Mouse (Mus musculus) activated CD4-positive, CD25-positive, alpha-beta regulatory T cell, adult 4 months (primary cell): Measurements from ENCODE around the gene Btnl2. TPM values are rescaled to one million over a fixed set of nuclear protein-coding genes. Genes with fewer than 3 reads are reported as not detected.

Experiments
- ATAC-seq: one replicate; pipeline ENCODE4 v1.8.0; 2017
- polyA plus RNA-seq, 2 experiments: library from polyadenylated mRNA; unstranded; fragments of 100-300 nt; shearing (Covaris generic); gene quantifications; one replicate each; pipeline ENCODE4 v1.2.1; 2017

Btnl2 gene
- polyA plus RNA-seq, 2 experiments from 2014 or later: 0.17 to 0.42 TPM

DNA sequence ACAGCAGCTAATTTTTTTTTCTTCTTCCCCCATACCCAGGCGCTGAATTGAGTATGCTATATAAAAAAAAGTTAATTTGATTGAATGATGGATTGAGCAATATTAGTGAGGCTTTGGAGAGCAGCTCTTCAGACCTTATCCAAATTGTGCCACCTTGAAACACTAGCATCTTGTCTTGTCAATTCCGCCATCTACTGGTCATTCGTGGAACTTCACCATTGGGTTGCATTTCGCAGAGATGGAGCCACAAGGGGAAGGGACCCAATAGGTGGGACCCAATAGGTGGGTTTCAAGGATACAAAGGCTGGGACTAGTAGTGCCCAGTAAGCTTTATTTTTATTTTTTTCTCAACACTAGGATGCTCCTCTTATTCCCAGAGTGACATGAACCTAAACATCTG lies 5.2 kb upstream of the Btnl2 start:
- no peak for ATAC-seq

DNA sequence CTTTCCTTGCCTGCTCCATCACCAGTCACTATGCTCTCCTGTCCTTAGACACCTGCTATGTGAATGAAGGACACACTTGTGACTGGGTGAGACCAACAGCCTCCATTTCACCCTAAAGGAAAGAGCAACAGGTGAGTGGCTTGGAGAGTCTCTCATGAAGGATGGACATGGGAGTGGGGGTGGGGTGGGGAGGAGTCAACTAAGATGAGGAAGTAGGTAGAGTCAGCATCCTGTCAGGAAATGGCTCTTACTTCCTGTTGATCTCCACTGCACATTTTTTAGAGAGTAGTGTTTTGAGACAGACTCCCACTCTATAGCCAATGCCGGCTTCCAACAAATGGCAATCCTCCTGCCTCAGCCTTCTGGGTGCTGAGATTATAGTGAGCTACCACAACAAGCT lies 318 bp downstream of the Btnl2 start:
- ATAC-seq: peak; percentile 88

DNA sequence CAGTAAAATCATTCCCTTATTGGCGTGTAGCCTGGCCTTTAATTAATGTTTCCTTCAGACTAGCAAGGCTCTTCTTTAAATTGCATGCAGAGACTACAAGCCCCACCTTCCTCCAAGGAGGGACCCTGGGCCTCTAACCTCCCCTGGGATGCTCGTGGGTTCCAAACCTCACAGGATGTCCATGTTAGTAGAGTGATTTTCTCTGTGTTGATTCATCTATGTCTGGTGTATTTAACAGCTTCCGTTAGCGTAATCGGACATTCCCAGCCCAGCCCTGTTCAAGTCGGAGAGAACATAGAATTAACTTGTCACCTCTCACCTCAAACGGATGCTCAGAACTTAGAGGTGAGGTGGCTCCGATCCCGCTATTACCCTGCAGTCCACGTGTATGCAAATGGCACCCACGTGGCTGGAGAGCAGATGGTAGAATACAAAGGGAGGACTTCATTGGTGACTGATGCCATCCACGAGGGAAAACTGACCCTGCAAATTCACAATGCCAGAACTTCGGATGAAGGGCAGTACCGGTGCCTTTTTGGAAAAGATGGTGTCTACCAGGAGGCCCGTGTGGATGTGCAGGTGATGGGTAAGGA lies 8.4 kb downstream of the Btnl2 start:
- no peak for ATAC-seq

DNA sequence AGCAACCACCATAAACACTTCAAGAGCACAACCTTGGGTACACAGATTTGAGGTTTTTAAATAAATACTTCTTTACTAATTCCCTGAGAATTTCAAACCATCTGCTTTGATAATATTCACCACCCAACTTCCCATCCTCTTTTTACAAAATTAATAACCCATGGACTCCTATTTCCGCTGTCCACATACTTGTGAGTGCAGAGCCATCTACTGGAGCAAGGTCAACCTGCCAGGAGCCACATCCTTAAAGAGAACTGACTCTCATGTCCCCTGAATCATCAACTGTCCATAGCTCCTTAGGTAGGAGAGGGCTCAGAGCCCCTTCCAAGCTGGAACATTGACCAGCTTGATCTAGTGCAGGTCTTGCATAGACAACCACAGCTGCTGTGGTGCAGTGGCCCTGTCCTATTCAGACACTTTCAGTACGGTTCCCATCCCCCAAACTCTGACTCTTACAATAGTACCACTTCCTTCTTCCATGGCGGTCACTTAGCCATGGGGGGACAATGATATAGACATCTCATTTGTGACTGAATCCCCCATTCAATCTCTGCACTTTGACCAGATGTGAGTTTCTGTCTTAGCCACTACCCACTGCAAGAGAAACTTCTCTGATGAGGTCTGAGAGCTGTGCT lies 9.2 kb downstream of the Btnl2 start:
- no peak for ATAC-seq

DNA sequence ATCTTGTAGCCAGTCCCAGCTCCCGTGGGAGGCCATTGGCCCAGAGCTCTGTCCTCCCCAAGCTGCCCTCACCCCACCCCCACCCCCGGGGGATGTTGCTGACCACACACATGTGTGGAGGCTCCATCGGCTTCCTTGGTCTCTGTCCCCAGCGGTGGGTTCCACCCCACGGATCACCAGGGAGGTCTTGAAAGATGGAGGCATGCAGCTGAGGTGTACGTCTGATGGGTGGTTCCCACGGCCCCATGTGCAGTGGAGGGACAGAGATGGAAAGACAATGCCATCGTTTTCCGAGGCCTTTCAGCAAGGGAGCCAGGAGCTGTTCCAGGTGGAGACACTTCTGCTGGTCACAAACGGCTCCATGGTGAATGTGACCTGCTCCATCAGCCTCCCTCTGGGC lies 10.4 kb downstream of the Btnl2 start:
- ATAC-seq: no peak

DNA sequence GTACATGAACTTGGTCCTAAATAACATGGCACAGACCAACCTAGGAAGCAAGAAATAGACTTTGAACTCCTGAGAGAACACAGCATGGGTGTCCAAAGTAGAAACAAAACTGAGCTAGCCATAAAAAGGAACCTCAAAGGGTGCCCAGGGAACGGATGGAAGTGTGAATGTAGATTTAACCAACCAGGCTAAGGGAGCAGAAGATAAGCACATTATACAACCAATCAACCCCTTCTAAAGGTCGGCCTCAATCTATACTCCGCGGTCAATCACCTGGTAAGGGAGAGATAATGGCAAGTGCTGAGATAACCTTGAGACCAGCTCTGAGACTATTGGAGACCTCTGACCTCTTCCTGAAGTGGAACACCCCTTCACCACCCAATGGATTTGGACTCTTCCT lies 15.9 kb downstream of the Btnl2 start:
- ATAC-seq: no peak

DNA sequence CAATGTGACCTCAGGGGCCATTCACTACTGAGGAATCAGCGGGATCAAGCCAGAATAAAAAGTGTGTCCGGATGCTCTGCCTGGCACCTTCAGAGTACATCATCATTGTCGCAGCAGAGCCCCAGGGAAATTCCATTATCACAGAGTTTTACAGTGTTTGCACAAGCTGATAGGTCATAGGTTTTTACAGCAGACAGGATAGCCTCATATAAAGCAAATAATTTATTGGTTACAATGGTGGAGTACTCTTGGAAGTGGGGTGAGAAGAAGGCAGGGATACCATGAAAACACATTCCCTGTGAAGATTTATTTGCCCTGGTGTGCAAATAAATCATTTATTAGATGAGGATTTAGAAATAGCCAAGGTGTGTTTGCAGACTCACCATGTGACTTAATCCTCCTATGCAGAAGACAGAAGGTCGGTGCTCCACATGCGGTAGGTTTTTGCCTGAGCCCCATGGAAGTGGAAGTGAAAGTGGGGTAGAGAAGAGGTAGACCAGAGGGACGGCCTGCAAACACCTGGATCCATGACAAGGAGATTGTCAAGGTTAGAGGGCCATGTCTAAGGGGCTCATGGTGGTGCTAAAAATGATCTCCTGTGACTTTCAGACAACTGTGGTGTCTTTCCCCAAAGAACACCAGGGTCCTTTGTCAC lies 18.6 kb downstream of the Btnl2 start:
- ATAC-seq: no peak

DNA sequence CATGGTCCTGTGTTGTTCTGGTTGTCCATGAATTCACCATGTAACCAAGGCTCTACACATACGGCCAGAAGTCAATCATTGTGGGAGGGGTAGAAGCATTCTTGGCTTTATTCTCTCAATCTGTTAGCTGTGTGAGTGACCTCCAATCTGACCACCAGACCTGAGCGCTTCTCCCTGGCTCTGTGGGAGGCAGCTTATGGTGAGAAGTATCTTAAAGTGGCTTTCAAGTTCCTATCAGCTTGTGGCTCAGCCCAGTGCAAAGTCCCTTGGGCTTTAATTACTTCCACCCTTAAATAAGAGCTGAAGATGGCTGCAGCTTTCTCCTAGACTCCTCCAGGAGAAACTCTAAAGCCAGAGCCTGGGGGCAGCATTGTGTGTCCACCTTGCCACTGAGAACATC lies 22.2 kb downstream of the Btnl2 start, which contains the start of gene Btnl1:
Gene Btnl1, plus strand, starts transcription at position 286 of the 400 bp plus-strand sequence.
- ATAC-seq: no peak

DNA sequence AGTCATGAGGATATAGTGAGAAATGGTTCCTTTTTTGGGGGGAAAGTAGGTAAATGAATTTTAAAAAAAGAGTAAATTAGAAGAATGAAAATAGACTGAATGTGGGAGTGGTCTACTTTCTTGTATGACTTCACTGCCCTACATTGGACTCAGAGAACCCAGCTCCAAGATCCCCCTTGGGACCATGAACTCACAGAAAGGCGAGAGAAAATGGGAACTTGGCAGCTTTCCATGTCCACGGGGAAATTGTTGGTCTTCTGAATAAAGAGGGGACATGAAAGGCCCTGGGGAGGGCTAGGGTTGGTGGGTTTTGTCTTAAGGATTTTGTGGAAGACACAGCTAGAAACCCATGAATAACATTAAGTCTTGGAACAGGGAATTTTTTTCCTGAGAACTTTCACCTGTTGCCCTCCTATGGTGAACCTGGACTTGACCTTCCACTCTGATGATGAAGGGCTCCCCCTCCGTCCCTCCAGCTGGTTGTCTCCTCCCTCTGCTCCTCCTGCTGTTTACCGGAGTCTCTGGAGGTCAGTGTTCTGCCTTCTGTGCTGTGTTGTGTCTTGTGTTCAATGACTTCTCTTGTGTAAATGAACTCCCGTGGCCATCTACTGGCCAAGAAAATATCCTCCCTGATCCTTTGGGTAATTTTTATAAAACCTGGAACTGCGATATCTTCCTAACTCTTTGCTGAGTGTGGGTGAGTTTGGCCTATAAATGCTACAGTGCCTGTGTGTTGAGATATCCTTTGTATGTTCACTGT lies 23.0 kb downstream of the Btnl2 start:
- ATAC-seq: no peak

DNA sequence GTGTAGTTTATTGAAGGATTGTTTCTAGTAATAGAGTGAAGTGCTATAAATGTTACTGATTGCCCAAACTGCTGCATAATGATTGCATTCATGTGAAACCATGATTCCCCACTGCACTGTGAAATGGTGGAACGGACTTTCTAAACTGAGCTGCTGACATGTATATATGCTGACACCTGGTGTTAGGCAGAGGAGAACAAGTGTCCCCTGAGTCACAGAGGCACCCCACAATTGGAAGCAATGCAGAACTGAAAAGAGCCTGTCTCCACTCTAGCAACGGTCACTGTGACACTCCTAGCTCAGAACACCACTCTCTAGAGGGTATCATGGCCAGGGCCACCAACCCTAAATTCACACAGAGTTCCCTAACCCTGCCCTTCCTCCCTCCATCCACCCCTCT lies 24.1 kb downstream of the Btnl2 start:
- ATAC-seq: no peak

DNA sequence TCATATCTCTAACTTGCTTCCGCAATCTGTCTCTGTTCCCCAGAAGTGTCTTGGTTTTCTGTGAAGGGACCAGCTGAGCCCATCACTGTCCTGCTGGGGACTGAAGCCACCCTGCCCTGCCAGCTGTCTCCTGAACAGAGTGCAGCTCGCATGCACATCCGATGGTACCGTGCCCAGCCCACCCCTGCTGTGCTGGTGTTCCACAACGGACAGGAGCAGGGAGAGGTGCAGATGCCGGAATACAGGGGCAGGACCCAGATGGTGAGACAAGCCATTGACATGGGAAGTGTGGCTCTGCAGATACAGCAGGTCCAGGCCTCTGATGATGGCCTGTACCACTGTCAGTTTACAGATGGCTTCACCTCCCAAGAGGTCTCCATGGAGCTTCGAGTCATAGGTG lies 24.8 kb downstream of the Btnl2 start:
- no peak for ATAC-seq

DNA sequence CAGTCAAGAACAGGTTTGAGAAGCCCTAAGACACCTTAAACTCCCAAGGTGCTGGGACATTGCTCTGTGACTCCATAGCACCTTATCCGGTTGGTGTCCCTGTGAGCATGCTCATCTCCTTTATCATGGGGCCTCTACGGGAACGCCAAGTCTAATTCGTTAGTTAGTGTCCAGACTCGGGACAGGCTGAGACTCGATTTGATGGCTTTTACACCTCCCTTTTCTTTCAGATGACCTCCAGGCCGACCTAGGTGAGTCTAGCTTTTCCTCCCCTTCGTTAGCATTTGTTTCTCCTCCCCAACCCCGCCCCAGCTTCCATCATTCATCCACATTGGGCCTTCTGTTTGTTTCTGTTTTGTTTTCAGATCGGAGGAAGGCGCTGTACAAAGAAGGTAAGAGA lies 27.3 kb downstream of the Btnl2 start:
- ATAC-seq: no peak

DNA sequence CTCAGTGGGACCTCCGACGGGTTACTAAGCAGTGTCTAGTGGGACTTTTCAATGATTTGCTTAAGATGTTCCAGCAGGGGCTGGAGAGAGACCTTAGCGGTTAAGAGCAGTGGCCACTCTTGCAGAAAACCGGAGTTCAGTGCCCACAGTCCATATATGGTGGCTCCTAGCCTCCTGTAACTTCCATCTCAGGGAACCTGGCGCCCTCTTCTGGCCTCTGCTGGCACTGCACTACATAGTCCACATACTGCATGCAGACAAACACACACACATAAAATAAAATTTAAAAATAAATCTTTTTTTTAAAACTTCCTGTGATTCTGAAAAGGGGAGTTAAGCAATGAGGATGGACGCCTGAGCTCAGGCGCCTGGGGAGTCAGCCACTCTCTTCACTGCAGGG lies 28.6 kb downstream of the Btnl2 start:
- ATAC-seq: no peak

DNA sequence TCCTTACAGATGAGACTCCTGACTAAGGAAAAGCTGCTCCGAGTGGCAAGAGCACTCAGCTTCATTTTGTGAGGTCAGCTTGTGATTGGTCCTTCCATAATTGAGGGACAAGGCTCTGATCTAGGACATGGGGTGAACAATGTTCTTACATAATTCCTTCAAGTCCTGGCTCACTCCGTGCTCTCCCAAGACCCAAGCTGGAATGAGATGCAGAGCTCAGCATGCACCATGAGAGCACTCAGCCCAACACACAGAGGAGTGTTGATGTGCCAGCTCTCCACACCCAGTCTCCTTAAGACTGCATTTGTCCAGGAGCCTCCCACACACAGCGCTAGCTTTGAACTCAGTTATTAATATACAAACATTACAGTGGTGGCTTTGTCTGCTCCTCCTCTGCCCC lies 30.1 kb downstream of the Btnl2 start:
- no peak for ATAC-seq

DNA sequence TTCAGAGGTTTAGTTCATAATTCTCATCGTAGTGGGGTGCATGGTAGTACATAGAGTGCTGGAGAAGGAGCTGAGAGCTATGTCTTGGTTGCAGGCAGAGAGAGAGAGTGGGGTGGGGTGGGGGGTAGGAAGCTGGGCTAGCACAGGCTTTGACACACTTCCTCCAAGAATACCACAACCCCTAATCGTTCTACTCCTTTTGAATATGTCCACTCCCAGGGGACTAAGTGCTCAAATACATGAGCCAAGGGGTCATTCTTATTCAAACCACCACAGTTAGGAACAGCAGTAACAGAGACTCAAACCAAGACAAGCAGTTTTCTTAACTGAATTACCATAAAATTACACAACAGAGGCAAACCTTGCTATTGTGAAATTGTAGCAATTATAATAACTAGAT lies 32.0 kb downstream of the Btnl2 start:
- ATAC-seq: no peak

DNA sequence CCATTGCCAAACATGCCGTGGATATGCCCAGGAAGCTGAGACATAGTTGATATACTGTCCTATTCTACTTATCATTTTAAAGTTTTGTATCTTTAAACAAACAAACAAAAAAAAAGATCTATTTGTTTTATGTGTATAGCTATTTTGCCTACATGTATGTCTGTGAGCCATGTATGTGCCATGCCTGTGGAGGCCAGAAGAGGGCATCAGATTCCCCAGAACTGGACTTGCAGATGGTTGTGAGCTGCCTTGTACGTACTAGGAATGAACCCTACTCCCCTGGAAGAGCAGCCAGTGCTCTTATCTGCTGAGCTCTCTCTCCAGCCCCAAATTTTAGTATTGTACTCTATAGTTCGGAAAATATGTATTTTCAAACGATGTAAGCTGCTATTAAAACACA lies 33.9 kb downstream of the Btnl2 start:
- ATAC-seq: no peak

DNA sequence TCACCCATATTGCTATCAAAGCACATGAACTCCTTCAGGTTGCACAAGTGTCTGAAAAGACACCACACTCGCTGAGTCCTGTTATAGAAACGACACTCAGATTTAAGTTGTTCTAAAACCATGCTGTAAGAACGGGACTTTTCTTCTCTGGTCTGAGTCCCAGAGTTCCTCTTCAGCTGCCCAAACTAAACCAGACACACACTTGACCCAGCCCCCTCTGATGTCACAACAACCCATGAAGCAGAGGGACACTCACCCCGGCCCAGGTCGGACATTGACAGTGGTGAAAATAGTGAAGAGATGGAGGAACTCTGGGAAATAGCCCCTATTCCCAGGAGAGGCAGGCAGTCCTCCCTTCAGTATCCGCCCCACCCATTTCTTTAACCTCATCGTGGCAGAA lies 36.9 kb downstream of the Btnl2 start:
- ATAC-seq: no peak

DNA sequence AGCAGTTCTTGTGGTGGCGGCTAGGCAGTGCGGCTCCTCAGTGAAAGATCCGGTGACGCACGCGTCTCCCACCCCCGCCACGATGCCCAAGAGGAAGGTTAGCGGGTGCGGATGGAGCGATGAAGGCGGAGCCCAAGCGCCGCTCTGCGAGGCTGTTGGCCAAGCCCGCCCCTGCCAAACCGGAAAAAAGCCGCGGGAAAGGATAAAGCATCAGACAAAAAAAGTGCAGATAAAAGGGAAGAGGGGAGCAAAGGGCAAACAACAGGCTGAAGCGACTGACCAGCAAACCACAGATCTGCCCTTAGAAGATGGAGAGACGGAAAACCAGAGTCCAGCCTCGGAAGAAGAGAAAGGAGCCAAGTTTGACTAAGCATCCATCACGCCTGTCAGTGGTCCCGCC lies 37.7 kb downstream of the Btnl2 start:
- peak; percentile 77 for ATAC-seq

DNA sequence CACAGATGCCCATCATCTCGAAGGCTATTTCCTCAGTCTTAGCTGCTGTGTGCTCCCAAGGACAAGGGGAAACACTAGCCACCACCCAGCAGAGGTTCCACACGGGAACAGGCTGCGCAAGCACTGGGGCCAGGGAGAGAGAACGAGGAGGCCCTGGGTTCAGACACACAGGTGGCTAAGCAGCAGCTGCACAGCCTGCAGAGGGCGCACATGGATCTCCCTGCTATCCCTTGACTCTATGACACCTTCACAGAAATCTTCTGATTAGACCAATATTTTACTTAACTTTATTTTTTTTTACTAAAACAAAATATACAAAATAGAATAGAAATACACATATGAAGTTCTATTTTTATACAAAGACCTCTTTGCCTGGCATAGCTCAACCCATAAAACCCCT lies 42.7 kb downstream of the Btnl2 start:
- ATAC-seq: no peak

DNA sequence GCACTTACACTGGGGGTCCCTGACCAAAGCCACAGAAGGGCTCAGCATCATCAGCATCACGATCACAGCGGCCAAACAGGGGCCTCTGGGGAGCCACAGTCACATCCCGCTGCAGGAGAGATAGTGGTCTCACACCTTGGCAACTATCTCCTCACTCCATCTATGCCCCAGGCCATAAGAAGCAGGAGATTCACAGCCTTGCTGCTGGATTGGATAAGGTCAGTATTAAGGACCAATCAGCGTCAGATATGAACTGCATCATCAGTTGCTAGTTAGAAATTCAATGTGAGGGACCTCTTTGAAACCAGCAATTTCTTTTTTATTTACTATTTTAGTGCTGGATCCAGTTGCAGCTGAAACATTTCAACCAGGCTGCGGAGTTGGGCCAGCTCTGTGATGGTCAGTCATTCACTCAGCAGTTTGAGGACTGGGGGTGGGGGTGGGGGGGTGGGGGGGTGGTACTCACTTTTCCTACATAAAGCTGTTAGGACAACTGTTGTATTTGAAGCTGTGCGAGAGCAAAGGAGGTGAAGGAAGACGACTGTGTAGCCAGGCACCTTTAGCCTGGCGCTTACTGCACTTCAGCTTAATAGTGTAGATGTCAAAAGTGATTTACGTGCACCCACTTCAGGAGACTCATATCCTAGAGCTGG lies 43.6 kb downstream of the Btnl2 start:
- peak; percentile 93 for ATAC-seq

DNA sequence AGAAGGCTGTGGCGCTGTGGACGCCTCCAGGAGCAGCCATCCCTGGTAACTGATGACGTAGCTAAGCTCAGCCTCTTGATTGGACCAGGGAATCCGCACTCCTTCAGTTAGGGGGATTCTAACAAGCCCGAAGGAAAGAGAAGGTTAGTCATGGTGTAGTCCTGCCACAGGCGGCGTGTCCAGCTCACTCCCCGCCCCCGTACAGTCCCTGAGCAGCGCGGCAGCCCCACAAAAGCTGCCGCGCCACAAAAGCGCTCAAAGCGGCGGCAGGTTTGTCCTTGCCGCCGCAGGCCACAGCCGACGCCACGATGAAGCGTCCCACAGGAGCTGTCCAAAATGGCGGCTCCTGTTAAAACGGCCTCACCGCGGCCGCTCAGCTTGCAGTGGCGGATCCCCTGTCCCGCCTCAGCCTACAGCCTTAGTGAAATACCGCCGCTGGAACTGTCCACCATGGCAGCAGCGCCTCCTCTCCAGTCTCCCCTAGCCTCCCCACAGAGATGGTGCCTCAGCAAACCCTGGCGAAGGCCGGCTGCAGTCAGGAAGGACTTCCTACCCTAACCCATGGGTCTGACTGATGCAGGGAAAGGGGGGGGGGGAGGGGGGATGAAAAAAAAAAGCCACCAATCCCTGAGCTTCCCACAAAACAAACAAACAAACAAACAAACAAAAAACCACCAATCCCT lies 44.2 kb downstream of the Btnl2 start, which contains the start of gene BC051142:
Gene BC051142, plus strand, starts transcription at position 110 of the 683 bp plus-strand sequence.
- ATAC-seq: peak; percentile 65

DNA sequence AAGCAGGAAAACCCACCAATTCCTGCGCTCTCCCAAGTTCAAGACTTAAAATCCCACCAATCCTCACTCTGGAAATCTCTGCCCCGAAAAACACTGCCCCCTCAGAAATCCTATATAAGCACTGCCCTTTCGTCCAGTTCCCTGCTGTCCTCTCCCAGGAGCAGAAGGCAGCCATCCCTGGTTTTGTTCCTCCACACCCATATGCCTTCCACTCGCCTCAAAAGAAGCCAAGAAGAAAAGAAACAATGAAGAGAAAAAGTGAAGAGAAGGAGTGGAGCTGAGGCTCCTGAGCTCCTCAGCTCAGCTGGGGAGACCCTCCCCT lies 44.7 kb downstream of the Btnl2 start:
- ATAC-seq: no peak

DNA sequence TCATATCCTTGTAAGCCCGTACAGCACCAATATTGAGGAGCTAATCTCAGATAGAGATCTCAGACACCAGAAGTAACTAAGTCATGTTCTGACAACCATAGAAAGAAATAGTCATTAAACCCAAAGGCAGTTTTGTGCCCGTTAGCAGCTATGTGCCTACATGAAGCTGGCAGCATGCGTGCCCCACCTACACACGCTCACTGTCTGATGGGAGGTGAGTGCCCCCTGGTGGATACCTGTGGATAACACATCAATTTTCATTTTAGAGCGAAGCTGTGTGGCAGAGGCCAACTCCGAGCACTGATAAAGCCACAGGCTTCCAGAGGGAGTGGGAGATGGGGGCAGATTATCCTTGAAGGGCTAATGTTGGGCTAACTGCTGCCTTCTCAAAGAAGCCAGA lies 56.5 kb downstream of the Btnl2 start:
- ATAC-seq: no peak
